Mouse (Mus musculus): ENCODE measurements around the gene Casz1. TPM values are rescaled to one million over a fixed set of nuclear protein-coding genes. Genes with fewer than 3 reads are reported as not detected.

Gene Casz1
- polyA plus RNA-seq, 1 experiment from 2014 or later = 9.7 TPM

- peak; percentile 97 for ATAC-seq
- H3K9ac ChIP-seq (replicated peaks; ENCODE audit: low read depth) = no peak overlapping the region
- no peak overlapping the region for H3K4me2 ChIP-seq (replicated peaks; ENCODE audit: low read depth, low read length)
Observed at GRCm38 (mm10) chr4:148797475-148798324, 6.5 kb upstream of the Casz1 start.

GRCm38 (mm10) chr4:148803031-148803430, 1.2 kb upstream of the Casz1 start:
- Histone ChIP-seq H3K36me3 (ENCODE audit: insufficient read depth, low read length) (no peaks in the 10 kb centered on the region), H3K27me3 (replicated peaks; ENCODE audit: insufficient read depth, low read length) (peaks cover 13% of the 10 kb centered on the region), H3K27ac (ENCODE audit: low read length) (no peak overlapping the region), H3K9ac (replicated peaks; ENCODE audit: low read depth) (no peak overlapping the region), H3K9me3 (ENCODE audit: low read length) (no peaks in the 10 kb centered on the region), H3K4me1 (ENCODE audit: insufficient read depth, low read depth, low read length) (peaks cover 8% of the 10 kb centered on the region), H3K4me3 (ENCODE audit: low read depth, low read length) (no peak overlapping the region), H3K4me2 (replicated peaks; ENCODE audit: low read depth, low read length) (no peak overlapping the region)
- 51% methylated on average over 4 of the region's 4 CpGs for WGBS
- no peak for DNase-seq (ENCODE audit: low spot score)
- no peak for ATAC-seq
- no peak for TF ChIP-seq EP300 (IDR thresholded peaks at IDR 0.05)
- TF ChIP-seq CTCF (IDR thresholded peaks at IDR 0.05) = no peak

More at GRCm38 (mm10) chr4:148797475-148798324, 6.5 kb upstream of the Casz1 start:
- Histone ChIP-seq H3K36me3 (ENCODE audit: insufficient read depth, low read length) (no peaks in the 10 kb centered on the region), H3K27ac (ENCODE audit: low read length) (peak overlapping the region; percentile 93), H3K4me1 (ENCODE audit: insufficient read depth, low read depth, low read length) (no peaks in the 10 kb centered on the region; the same call in 1 of the 2 replicates), H3K4me3 (ENCODE audit: low read depth, low read length) (no peak overlapping the region), H3K9me3 (ENCODE audit: low read length) (no peaks in the 10 kb centered on the region), H3K27me3 (replicated peaks; ENCODE audit: insufficient read depth, low read length) (no peaks in the 10 kb centered on the region)
- TF ChIP-seq EP300 (IDR thresholded peaks at IDR 0.05) (peak; percentile 52), CTCF (IDR thresholded peaks at IDR 0.05) (no peak)
- peak; percentile 91 for DNase-seq (ENCODE audit: low spot score)
- 50% methylated on average over 12 of the region's 12 CpGs for WGBS

- no peak for TF ChIP-seq EP300 (IDR thresholded peaks at IDR 0.05)
- no peak for TF ChIP-seq CTCF (IDR thresholded peaks at IDR 0.05)
- Histone ChIP-seq H3K9ac (replicated peaks; ENCODE audit: low read depth) (no peak overlapping the region), H3K27ac (ENCODE audit: low read length) (no peak overlapping the region), H3K9me3 (ENCODE audit: low read length) (no peaks in the 10 kb centered on the region), H3K27me3 (replicated peaks; ENCODE audit: insufficient read depth, low read length) (peaks cover 19% of the 10 kb centered on the region), H3K4me1 (ENCODE audit: insufficient read depth, low read depth, low read length) (peaks cover 8% of the 10 kb centered on the region), H3K4me3 (ENCODE audit: low read depth, low read length) (peak overlapping the region; percentile 69), H3K36me3 (ENCODE audit: insufficient read depth, low read length) (no peaks in the 10 kb centered on the region), H3K4me2 (replicated peaks; ENCODE audit: low read depth, low read length) (peak overlapping the region; percentile 98)
- 18% methylated on average over 10 of the region's 10 CpGs for WGBS
- DNase-seq (ENCODE audit: low spot score) = no peak
- ATAC-seq = no peak
Observed at GRCm38 (mm10) chr4:148803636-148804035, 593 bp upstream of the Casz1 start.

- no peaks in the 10 kb centered on the region for H3K9me3 ChIP-seq (ENCODE audit: low read length)
- TF ChIP-seq EP300 (IDR thresholded peaks at IDR 0.05) = no peak
- no peak for TF ChIP-seq CTCF (IDR thresholded peaks at IDR 0.05)
- WGBS = 0% methylated on average over 5 of the region's 16 CpGs
- H3K4me2 ChIP-seq (replicated peaks; ENCODE audit: low read depth, low read length) = peak overlapping the region; percentile 98
- H3K27me3 ChIP-seq (replicated peaks; ENCODE audit: insufficient read depth, low read length) = peaks cover 21% of the 10 kb centered on the region
- peak overlapping the region; percentile 54 for H3K9ac ChIP-seq (replicated peaks; ENCODE audit: low read depth)
- H3K4me3 ChIP-seq (ENCODE audit: low read depth, low read length) = peak overlapping the region; percentile 69
- peak overlapping the region; percentile 68 for H3K27ac ChIP-seq (ENCODE audit: low read length)
- no peak for DNase-seq (ENCODE audit: low spot score)
- no peaks in the 10 kb centered on the region for H3K36me3 ChIP-seq (ENCODE audit: insufficient read depth, low read length)
- no peak for ATAC-seq
- peaks cover 8% of the 10 kb centered on the region for H3K4me1 ChIP-seq (ENCODE audit: insufficient read depth, low read depth, low read length)
Observed at GRCm38 (mm10) chr4:148804780-148805160, 541 bp downstream of the Casz1 start.

GRCm38 (mm10) chr4:148805161-148805810, 1.1 kb downstream of the Casz1 start:
- no peak for ATAC-seq
- 0% methylated on average over 26 of the region's 42 CpGs for WGBS
- peak overlapping the region; percentile 51 for H3K27ac ChIP-seq (ENCODE audit: low read length)
- H3K4me1 ChIP-seq (ENCODE audit: insufficient read depth, low read depth, low read length) = peaks cover 8% of the 10 kb centered on the region
- H3K4me3 ChIP-seq (ENCODE audit: low read depth, low read length) = peak overlapping the region; percentile 69
- H3K9ac ChIP-seq (replicated peaks; ENCODE audit: low read depth) = peak overlapping the region; percentile 54
- no peak for DNase-seq (ENCODE audit: low spot score)
- no peaks in the 10 kb centered on the region for H3K9me3 ChIP-seq (ENCODE audit: low read length)
- peaks cover 21% of the 10 kb centered on the region for H3K27me3 ChIP-seq (replicated peaks; ENCODE audit: insufficient read depth, low read length)
- TF ChIP-seq CTCF (IDR thresholded peaks at IDR 0.05) (no peak), EP300 (IDR thresholded peaks at IDR 0.05) (no peak)
- peak overlapping the region; percentile 98 for H3K4me2 ChIP-seq (replicated peaks; ENCODE audit: low read depth, low read length)
- H3K36me3 ChIP-seq (ENCODE audit: insufficient read depth, low read length) = no peaks in the 10 kb centered on the region
